Mouse (Mus musculus): ENCODE results near the gene Fam170b. TPM values are rescaled to one million over a fixed set of nuclear protein-coding genes. Genes with fewer than 3 reads are reported as not detected.

Fam170b gene
- not detected in 2 replicates for polyA plus RNA-seq (2015; fragmentation: Nextera tagmentation; extraction: Ambion mirVana)

- Histone ChIP-seq H3K27ac (no peak within 1 kb of the TSS), H3K9me3 (replicated peaks) (no peaks in the 10 kb centered on the region), H3K27me3 (peaks cover 3% of the 10 kb centered on the region; the same call in 1 of the 2 replicates), H3K4me2 (no peak within 1 kb of the TSS), H3K4me3 (replicated peaks) (no peak within 1 kb of the TSS), H3K9ac (no peak within 1 kb of the TSS), H3K4me1 (replicated peaks) (no peaks in the 10 kb centered on the region; the same call in 1 of the 2 replicates), H3K36me3 (no peaks in the 10 kb centered on the region)
- 61% methylated on average over 8 of the region's 8 CpGs for WGBS (ENCODE audit: insufficient replicate concordance)
- ATAC-seq (ENCODE audit: low read depth) (no peak), DNase-seq (no peak)
Measured at GRCm38 (mm10) chr14:32833847-32834246, at the start of gene Fam170b. Gene Fam170b, plus strand, starts transcription at chr14:32833962.

DNA sequence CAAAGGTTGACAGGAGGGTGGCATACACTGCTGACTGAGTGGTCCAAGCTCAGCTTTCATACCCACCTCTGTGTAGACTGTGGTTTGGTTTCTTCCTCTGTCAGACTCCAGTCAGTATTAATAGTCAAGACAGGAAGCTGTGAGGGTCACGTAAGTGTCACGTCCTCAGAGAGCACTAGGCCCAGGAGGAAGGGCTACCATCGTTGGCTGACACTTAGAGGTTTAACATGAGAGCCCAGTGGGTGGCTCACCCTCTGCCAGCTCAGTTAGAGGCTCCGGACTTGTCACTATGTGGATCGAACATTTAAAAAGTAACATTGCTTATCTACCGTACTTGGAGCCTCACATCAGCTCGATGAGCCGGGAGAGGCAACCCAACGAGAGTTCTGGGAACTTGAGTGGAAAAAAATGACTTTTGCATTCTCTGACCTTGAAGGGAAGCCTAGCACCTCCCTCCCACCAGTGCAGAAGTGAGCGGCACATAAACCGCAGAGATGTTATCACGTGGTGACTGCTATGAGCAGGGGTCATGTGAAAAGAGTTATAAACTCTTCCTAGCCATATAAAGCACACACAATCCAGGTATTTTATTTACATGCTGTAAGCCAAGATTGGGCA lies 49.5 kb upstream of the Fam170b start:
- Histone ChIP-seq H3K27me3 (no peaks in the 10 kb centered on the region), H3K36me3 (no peaks in the 10 kb centered on the region), H3K9ac (no peak overlapping the region), H3K27ac (no peak overlapping the region), H3K4me2 (no peak overlapping the region), H3K4me1 (replicated peaks) (no peaks in the 10 kb centered on the region), H3K9me3 (replicated peaks) (no peaks in the 10 kb centered on the region), H3K4me3 (replicated peaks) (no peak overlapping the region)
- ATAC-seq (ENCODE audit: low read depth) (no peak), DNase-seq (no peak)
- 20% methylated on average over 12 of the region's 12 CpGs for WGBS (ENCODE audit: insufficient replicate concordance)

DNA sequence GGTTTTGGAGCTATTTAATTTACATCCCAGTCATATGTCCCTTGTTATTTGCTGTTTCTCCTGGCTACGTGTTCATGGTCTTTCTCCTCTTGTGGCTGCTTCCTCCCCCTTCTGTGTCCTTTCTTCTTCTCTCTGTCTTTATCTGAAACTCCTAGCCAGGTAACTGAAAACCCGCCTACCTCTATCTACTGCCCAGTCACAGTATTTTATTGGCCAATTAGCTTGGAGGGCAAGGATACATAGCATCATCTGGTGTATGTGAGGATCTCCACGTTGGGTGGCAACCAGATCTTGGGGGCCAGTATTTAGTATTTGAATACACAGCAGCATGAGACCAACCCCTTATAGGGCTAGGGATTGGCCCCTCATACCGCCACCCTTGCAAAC lies 49.0 kb upstream of the Fam170b start:
- Histone ChIP-seq H3K4me2 (no peak overlapping the region), H3K9me3 (replicated peaks) (no peaks in the 10 kb centered on the region)
- 41% methylated on average over 4 of the region's 4 CpGs for WGBS (ENCODE audit: insufficient replicate concordance)

DNA sequence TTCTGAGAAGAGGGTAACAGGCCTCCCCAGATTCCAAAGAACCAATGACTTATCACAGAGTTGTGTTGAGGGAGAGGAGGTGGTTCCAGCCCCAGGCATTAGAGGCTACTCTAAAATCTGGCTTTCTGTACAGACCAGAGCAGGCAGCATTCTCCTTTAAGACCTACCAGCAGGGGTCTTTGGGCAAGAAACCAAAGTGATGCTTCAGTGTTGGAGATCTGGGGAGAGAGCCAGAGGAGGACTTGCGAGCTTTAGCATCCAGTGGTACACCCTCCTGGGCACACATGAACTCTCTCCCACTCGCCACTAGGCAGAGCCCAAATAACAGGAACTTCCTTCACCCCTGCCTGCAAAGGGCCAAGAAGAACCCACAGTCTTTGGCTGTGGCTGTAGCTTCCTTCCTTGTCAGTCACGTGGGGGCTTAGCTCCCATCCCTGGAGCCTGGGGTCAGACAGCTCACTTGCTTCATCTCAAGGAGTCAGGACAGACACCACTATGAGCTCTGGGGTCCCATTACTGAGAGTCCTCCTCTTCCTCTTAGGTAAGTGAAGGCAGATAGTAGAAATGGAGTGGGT lies 48.1 kb upstream of the Fam170b start, which contains the start of gene Tmem273:
TSS of gene Tmem273 (plus strand) at position 408 of the 575 bp plus-strand sequence.
- no peak within 1 kb of the TSS for H3K9ac ChIP-seq
- no peak within 1 kb of the TSS for H3K4me2 ChIP-seq
- no peak within 1 kb of the TSS for H3K27ac ChIP-seq
- DNase-seq (no peak), ATAC-seq (ENCODE audit: low read depth) (no peak)
- H3K27me3 ChIP-seq, result no peaks in the 10 kb centered on the region
- H3K4me1 ChIP-seq (replicated peaks), result no peaks in the 10 kb centered on the region
- H3K9me3 ChIP-seq (replicated peaks), result no peaks in the 10 kb centered on the region
- WGBS (ENCODE audit: insufficient replicate concordance), result 17% methylated on average over 3 of the region's 3 CpGs
- no peaks in the 10 kb centered on the region for H3K36me3 ChIP-seq
- H3K4me3 ChIP-seq (replicated peaks), result no peak within 1 kb of the TSS

More for the DNA sequence above, 49.0 kb upstream of the Fam170b start:
- Histone ChIP-seq H3K27ac (no peak overlapping the region), H3K36me3 (no peaks in the 10 kb centered on the region), H3K4me1 (replicated peaks) (no peaks in the 10 kb centered on the region), H3K9ac (no peak overlapping the region), H3K4me3 (replicated peaks) (no peak overlapping the region), H3K27me3 (no peaks in the 10 kb centered on the region)
- DNase-seq, result no peak
- ATAC-seq (ENCODE audit: low read depth), result no peak

DNA sequence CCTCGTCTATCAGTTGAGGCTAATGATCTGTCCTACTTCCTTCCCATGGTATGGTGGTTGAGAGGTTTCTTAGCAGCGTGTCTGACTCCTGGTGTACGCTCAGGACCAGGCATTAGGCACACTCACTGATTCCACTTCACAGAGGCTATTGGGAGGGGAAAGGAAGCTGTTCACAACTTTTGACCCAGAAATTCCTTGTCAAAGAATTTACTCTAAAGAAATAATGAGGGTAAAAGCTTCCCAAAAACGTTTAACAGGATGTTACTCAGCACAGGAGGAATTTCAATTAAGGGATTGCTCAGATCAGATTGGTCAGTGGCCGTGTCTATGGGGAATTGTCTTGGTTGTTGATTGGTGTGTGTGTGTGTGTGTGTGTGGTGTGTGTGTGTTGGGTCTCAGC lies 46.1 kb upstream of the Fam170b start:
- no peaks in the 10 kb centered on the region for H3K36me3 ChIP-seq
- no peak overlapping the region for H3K4me2 ChIP-seq
- no peak overlapping the region for H3K4me3 ChIP-seq (replicated peaks)
- H3K9ac ChIP-seq, result no peak overlapping the region
- no peaks in the 10 kb centered on the region for H3K27me3 ChIP-seq
- no peak overlapping the region for H3K27ac ChIP-seq
- H3K9me3 ChIP-seq (replicated peaks), result no peaks in the 10 kb centered on the region
- ATAC-seq (ENCODE audit: low read depth) (no peak), DNase-seq (no peak)
- WGBS (ENCODE audit: insufficient replicate concordance), result 26% methylated on average over 5 of the region's 5 CpGs
- no peaks in the 10 kb centered on the region for H3K4me1 ChIP-seq (replicated peaks)

GRCm38 (mm10) chr14:32796375-32796774 lies 37.4 kb upstream of the Fam170b start:
- no peaks in the 10 kb centered on the region for H3K27me3 ChIP-seq
- H3K4me1 ChIP-seq (replicated peaks), result no peaks in the 10 kb centered on the region
- no peaks in the 10 kb centered on the region for H3K9me3 ChIP-seq (replicated peaks)
- H3K27ac ChIP-seq, result no peak overlapping the region
- ATAC-seq (ENCODE audit: low read depth) (no peak), DNase-seq (no peak)
- H3K4me3 ChIP-seq (replicated peaks), result no peak overlapping the region
- 60% methylated on average over 8 of the region's 8 CpGs for WGBS (ENCODE audit: insufficient replicate concordance)
- H3K9ac ChIP-seq, result no peak overlapping the region
- no peak overlapping the region for H3K4me2 ChIP-seq
- H3K36me3 ChIP-seq, result no peaks in the 10 kb centered on the region

GRCm38 (mm10) chr14:32797803-32798202 lies 36.0 kb upstream of the Fam170b start:
- DNase-seq, result no peak
- Histone ChIP-seq H3K4me3 (replicated peaks) (no peak overlapping the region), H3K27me3 (no peaks in the 10 kb centered on the region), H3K9ac (no peak overlapping the region), H3K27ac (no peak overlapping the region), H3K4me2 (no peak overlapping the region), H3K9me3 (replicated peaks) (no peaks in the 10 kb centered on the region), H3K4me1 (replicated peaks) (no peaks in the 10 kb centered on the region; the same call in 1 of the 2 replicates), H3K36me3 (no peaks in the 10 kb centered on the region)
- no peak for ATAC-seq (ENCODE audit: low read depth)
- WGBS (ENCODE audit: insufficient replicate concordance), result 43% methylated on average over 2 of the region's 2 CpGs

DNA sequence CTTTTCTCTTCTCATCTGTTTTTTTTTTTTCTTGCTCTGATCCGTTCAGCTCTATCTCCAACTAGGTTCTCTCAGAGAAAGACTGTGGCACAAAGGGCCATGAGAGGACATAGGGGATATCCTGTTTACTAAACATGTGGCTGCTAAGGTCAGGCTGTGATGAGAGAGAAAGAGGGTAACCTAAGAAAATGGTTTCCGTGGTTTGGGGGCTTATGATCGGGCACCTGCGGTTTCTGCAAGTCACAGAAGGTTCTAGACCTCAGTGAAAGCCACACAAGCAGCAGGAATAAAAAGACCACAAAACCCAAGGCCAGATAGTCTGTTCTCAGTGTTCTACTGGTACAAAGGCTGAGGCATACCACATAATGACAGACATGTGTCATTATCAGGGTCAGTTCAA lies 35.4 kb upstream of the Fam170b start:
- no peaks in the 10 kb centered on the region for H3K27me3 ChIP-seq
- H3K36me3 ChIP-seq, result no peaks in the 10 kb centered on the region
- ATAC-seq (ENCODE audit: low read depth) (no peak), DNase-seq (no peak)
- no peaks in the 10 kb centered on the region; the same call in 1 of the 2 replicates for H3K4me1 ChIP-seq (replicated peaks)
- H3K4me3 ChIP-seq (replicated peaks), result no peak overlapping the region
- 26% methylated on average over 4 of the region's 4 CpGs for WGBS (ENCODE audit: insufficient replicate concordance)
- no peak overlapping the region for H3K27ac ChIP-seq
- H3K9me3 ChIP-seq (replicated peaks), result no peaks in the 10 kb centered on the region
- no peak overlapping the region for H3K4me2 ChIP-seq
- no peak overlapping the region for H3K9ac ChIP-seq

DNA sequence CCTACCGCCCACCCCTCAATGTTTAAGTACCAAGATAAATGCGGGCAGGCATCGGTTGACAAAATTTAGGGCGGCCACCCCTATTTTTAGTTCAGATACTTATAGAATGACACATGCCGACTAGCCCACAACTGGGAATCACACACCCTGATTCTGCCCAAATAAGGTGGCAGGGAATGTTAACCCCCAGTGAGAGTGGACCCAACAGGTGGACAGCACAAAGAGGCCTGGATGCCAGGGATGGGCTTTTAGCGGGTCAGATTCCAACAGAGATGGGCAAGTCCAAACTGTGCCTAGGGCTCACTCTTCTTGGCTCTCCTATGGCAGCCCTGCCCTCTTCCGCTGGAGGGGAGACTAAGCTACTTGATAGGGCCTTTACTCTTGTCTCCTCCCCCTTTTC lies 33.7 kb upstream of the Fam170b start:
- no peak for ATAC-seq (ENCODE audit: low read depth)
- no peaks in the 10 kb centered on the region for H3K36me3 ChIP-seq
- H3K4me3 ChIP-seq (replicated peaks), result no peak overlapping the region
- no peaks in the 10 kb centered on the region for H3K9me3 ChIP-seq (replicated peaks)
- DNase-seq, result no peak
- 75% methylated on average over 7 of the region's 7 CpGs for WGBS (ENCODE audit: insufficient replicate concordance)
- no peaks in the 10 kb centered on the region for H3K27me3 ChIP-seq
- H3K4me2 ChIP-seq, result no peak overlapping the region
- H3K9ac ChIP-seq, result no peak overlapping the region
- H3K4me1 ChIP-seq (replicated peaks), result no peaks in the 10 kb centered on the region; the same call in 1 of the 2 replicates
- no peak overlapping the region for H3K27ac ChIP-seq

- H3K27ac ChIP-seq, result no peak overlapping the region
- no peak overlapping the region for H3K4me3 ChIP-seq (replicated peaks)
- no peaks in the 10 kb centered on the region for H3K9me3 ChIP-seq (replicated peaks)
- no peak overlapping the region for H3K4me2 ChIP-seq
- WGBS (ENCODE audit: insufficient replicate concordance), result 52% methylated on average over 11 of the region's 11 CpGs
- ATAC-seq (ENCODE audit: low read depth), result no peak
- H3K9ac ChIP-seq, result no peak overlapping the region
- DNase-seq, result no peak
- H3K36me3 ChIP-seq, result no peaks in the 10 kb centered on the region
- H3K27me3 ChIP-seq, result no peaks in the 10 kb centered on the region
- no peaks in the 10 kb centered on the region; the same call in 1 of the 2 replicates for H3K4me1 ChIP-seq (replicated peaks)
Measured at GRCm38 (mm10) chr14:32801016-32801661, 32.6 kb upstream of the Fam170b start.

GRCm38 (mm10) chr14:32801662-32802024 lies 32.1 kb upstream of the Fam170b start:
- Histone ChIP-seq H3K4me3 (replicated peaks) (no peak overlapping the region), H3K27ac (no peak overlapping the region), H3K9ac (no peak overlapping the region), H3K36me3 (no peaks in the 10 kb centered on the region), H3K4me1 (replicated peaks) (no peaks in the 10 kb centered on the region; the same call in 1 of the 2 replicates), H3K9me3 (replicated peaks) (no peaks in the 10 kb centered on the region), H3K27me3 (no peaks in the 10 kb centered on the region), H3K4me2 (no peak overlapping the region)
- DNase-seq, result no peak
- ATAC-seq (ENCODE audit: low read depth), result no peak

- H3K36me3 ChIP-seq, result no peaks in the 10 kb centered on the region
- ATAC-seq (ENCODE audit: low read depth), result no peak
Measured at GRCm38 (mm10) chr14:32810111-32810510, 23.7 kb upstream of the Fam170b start.

More at GRCm38 (mm10) chr14:32810111-32810510, 23.7 kb upstream of the Fam170b start:
- no peak overlapping the region for H3K9ac ChIP-seq
- H3K4me2 ChIP-seq, result no peak overlapping the region
- no peaks in the 10 kb centered on the region for H3K27me3 ChIP-seq
- no peak overlapping the region for H3K4me3 ChIP-seq (replicated peaks)
- no peaks in the 10 kb centered on the region for H3K9me3 ChIP-seq (replicated peaks)
- no peaks in the 10 kb centered on the region for H3K4me1 ChIP-seq (replicated peaks)
- H3K27ac ChIP-seq, result no peak overlapping the region
- DNase-seq, result no peak
